Mouse (Mus musculus) erythroblast, embryonic 14.5 days (primary cell): Measurements from ENCODE around the gene Ubash3b.

Experiments used
- GATA1 ChIP-seq: IDR thresholded peaks from 2 replicates; pipeline ENCODE4 v1.6.1; 2012; ENCODE audit warnings: low read length, inconsistent platforms, mixed read lengths
- TAL1 ChIP-seq: IDR thresholded peaks from 3 replicates; pipeline ENCODE4 v1.6.1; 2012; ENCODE audit warnings: low read length, inconsistent platforms, mixed read lengths

GRCm38 (mm10) chr9:41190745-41191482 is 29.4 kb upstream of the Ubash3b start:
- TF ChIP-seq TAL1 (no peak), GATA1 (no peak)
